Mouse (Mus musculus) splenic B cell, adult 2 months (primary cell): ENCODE measurements at regions not wholly inside any gene's neighbourhood (a gene's known extent, or its start where the extent isn't known, plus 50 kb on each side); places are given as distances from the start of the nearest gene placed in this dataset.
A peak's percentile ranks its signal among the peaks of the same experiment; 100 is the strongest.
"Not testable (repeated sequence)": the region's sequence is repeated elsewhere in the genome, so short reads cannot be mapped to it uniquely, and the experiment has no call there.

Experiments
- DNase-seq: peaks from one replicate; pipeline ENCODE4 v3.0.0-alpha.2; 2011; ENCODE audit warnings: low read depth, low spot score
- H3K27me3 ChIP-seq: 2 replicates; pipeline ENCODE4 v1.6.1; 2012; ENCODE audit warnings: mild to moderate bottlenecking, low read length, moderate library complexity, mixed read lengths; ENCODE audit not compliant: control insufficient read depth, poor library complexity, insufficient read depth, severe bottlenecking
- H3K36me3 ChIP-seq: 2 replicates; pipeline ENCODE4 v1.6.1; 2012; ENCODE audit warnings: mild to moderate bottlenecking, low read length, moderate library complexity, mixed read lengths; ENCODE audit not compliant: control insufficient read depth, poor library complexity, insufficient read depth, severe bottlenecking

GRCm38 (mm10) chr1:154040907-154041306 is 140.9 kb upstream of the Teddm2 start:
- DNase-seq, result no peak
- H3K36me3 ChIP-seq, result no peaks in the 10 kb centered on the region
- no peaks in the 10 kb centered on the region for H3K27me3 ChIP-seq

- no peaks in the 10 kb centered on the region for H3K36me3 ChIP-seq
Observed at GRCm38 (mm10) chr1:154042956-154043355, 142.9 kb upstream of the Teddm2 start.

GRCm38 (mm10) chr1:154044712-154045111 is 144.7 kb upstream of the Teddm2 start:
- H3K27me3 ChIP-seq, result no peaks in the 10 kb centered on the region
- no peak for DNase-seq
- no peaks in the 10 kb centered on the region for H3K36me3 ChIP-seq

More at GRCm38 (mm10) chr1:154042956-154043355, 142.9 kb upstream of the Teddm2 start:
- H3K27me3 ChIP-seq, result no peaks in the 10 kb centered on the region
- no peak for DNase-seq

GRCm38 (mm10) chr1:154045951-154046350 is 145.9 kb upstream of the Teddm2 start:
- no peak for DNase-seq
- H3K27me3 ChIP-seq, result no peaks in the 10 kb centered on the region
- H3K36me3 ChIP-seq, result no peaks in the 10 kb centered on the region

GRCm38 (mm10) chr1:154053641-154054040 is 147.3 kb upstream of the Zfp648 start:
- H3K36me3 ChIP-seq, result no peaks in the 10 kb centered on the region

GRCm38 (mm10) chr1:154054874-154055273 is 146.1 kb upstream of the Zfp648 start:
- no peak for DNase-seq
- no peaks in the 10 kb centered on the region for H3K36me3 ChIP-seq
- H3K27me3 ChIP-seq, result no peaks in the 10 kb centered on the region

More at GRCm38 (mm10) chr1:154053641-154054040, 147.3 kb upstream of the Zfp648 start:
- H3K27me3 ChIP-seq, result no peaks in the 10 kb centered on the region
- no peak for DNase-seq

GRCm38 (mm10) chr1:154061397-154061796 is 139.6 kb upstream of the Zfp648 start:
- DNase-seq, H3K27me3 ChIP-seq, H3K36me3 ChIP-seq: not testable (repeated sequence)

- Histone ChIP-seq H3K36me3 (no peaks in the 10 kb centered on the region), H3K27me3 (no peaks in the 10 kb centered on the region)
- no peak for DNase-seq
Observed at GRCm38 (mm10) chr1:154061851-154062250, 139.1 kb upstream of the Zfp648 start.

- DNase-seq, result no peak
- Histone ChIP-seq H3K36me3 (no peaks in the 10 kb centered on the region), H3K27me3 (no peaks in the 10 kb centered on the region)
Observed at GRCm38 (mm10) chr1:154062666-154063065, 138.3 kb upstream of the Zfp648 start.

GRCm38 (mm10) chr1:154064633-154065032 is 136.4 kb upstream of the Zfp648 start:
- Histone ChIP-seq H3K27me3 (no peaks in the 10 kb centered on the region), H3K36me3 (no peaks in the 10 kb centered on the region)
- no peak for DNase-seq

- Histone ChIP-seq H3K36me3 (no peaks in the 10 kb centered on the region), H3K27me3 (no peaks in the 10 kb centered on the region)
- DNase-seq, result no peak
Observed at GRCm38 (mm10) chr1:154065336-154066329, 135.4 kb upstream of the Zfp648 start.

GRCm38 (mm10) chr1:154067856-154068255 is 133.1 kb upstream of the Zfp648 start:
- Histone ChIP-seq H3K27me3 (no peaks in the 10 kb centered on the region), H3K36me3 (no peaks in the 10 kb centered on the region)
- no peak for DNase-seq

- DNase-seq, result no peak
- Histone ChIP-seq H3K36me3 (no peaks in the 10 kb centered on the region), H3K27me3 (no peaks in the 10 kb centered on the region)
Observed at GRCm38 (mm10) chr1:154074270-154074669, 126.7 kb upstream of the Zfp648 start.

- Histone ChIP-seq H3K36me3 (no peaks in the 10 kb centered on the region), H3K27me3 (no peaks in the 10 kb centered on the region)
- DNase-seq, result peak; percentile 73
Observed at GRCm38 (mm10) chr1:154076684-154077475, 124.1 kb upstream of the Zfp648 start.
